Mouse (Mus musculus): ENCODE measurements around the gene Syt12. TPM values are rescaled to one million over a fixed set of nuclear protein-coding genes. Genes with fewer than 3 reads are reported as not detected.
A peak's percentile ranks its signal among the peaks of the same experiment; 100 is the strongest.

The Syt12 gene
- polyA plus RNA-seq, 1 experiment = not detected

GRCm38 (mm10) chr19:4502701-4503100, 25.5 kb upstream of the Syt12 start:
- Histone ChIP-seq H3K27me3 (ENCODE audit: control insufficient read depth, insufficient read depth, low read length, poor library complexity, severe bottlenecking) (no peaks in the 10 kb centered on the region), H3K27ac (ENCODE audit: insufficient read depth, low read length) (no peak overlapping the region), H3K9me3 (replicated peaks; ENCODE audit: control insufficient read depth, insufficient read depth, low read length, poor library complexity, severe bottlenecking) (no peaks in the 10 kb centered on the region), H3K9ac (ENCODE audit: low read depth, poor library complexity, severe bottlenecking) (no peak overlapping the region), H3K4me1 (ENCODE audit: control insufficient read depth, insufficient read depth, low read length) (no peaks in the 10 kb centered on the region), H3K4me3 (ENCODE audit: low read depth, low read length) (no peak overlapping the region), H3K36me3 (ENCODE audit: control insufficient read depth, insufficient read depth, low read length, poor library complexity, severe bottlenecking) (no peaks in the 10 kb centered on the region)
- TF ChIP-seq EP300 (IDR thresholded peaks at IDR 0.05; ENCODE audit: insufficient read depth, low read depth, low read length) = no peak
- TF ChIP-seq CTCF (IDR thresholded peaks at IDR 0.05; ENCODE audit: low read depth, low read length) = no peak
- TF ChIP-seq POLR2A (IDR thresholded peaks at IDR 0.05; ENCODE audit: insufficient read depth, low read length) = no peak

GRCm38 (mm10) chr19:4498062-4498933, 21.1 kb upstream of the Syt12 start, which contains the start of gene 2010003K11Rik:
TSS of gene 2010003K11Rik (minus strand) at chr19:4498583.
- Histone ChIP-seq H3K9ac (ENCODE audit: low read depth, poor library complexity, severe bottlenecking) (no peak within 1 kb of the TSS), H3K4me1 (ENCODE audit: control insufficient read depth, insufficient read depth, low read length) (no peaks in the 10 kb centered on the region), H3K36me3 (ENCODE audit: control insufficient read depth, insufficient read depth, low read length, poor library complexity, severe bottlenecking) (no peaks in the 10 kb centered on the region), H3K9me3 (replicated peaks; ENCODE audit: control insufficient read depth, insufficient read depth, low read length, poor library complexity, severe bottlenecking) (no peaks in the 10 kb centered on the region), H3K27me3 (ENCODE audit: control insufficient read depth, insufficient read depth, low read length, poor library complexity, severe bottlenecking) (no peaks in the 10 kb centered on the region), H3K27ac (ENCODE audit: insufficient read depth, low read length) (no peak within 1 kb of the TSS), H3K4me3 (ENCODE audit: low read depth, low read length) (no peak within 1 kb of the TSS)
- TF ChIP-seq CTCF (IDR thresholded peaks at IDR 0.05; ENCODE audit: low read depth, low read length) (no peak), POLR2A (IDR thresholded peaks at IDR 0.05; ENCODE audit: insufficient read depth, low read length) (no peak), EP300 (IDR thresholded peaks at IDR 0.05; ENCODE audit: insufficient read depth, low read depth, low read length) (no peak)

- H3K27ac ChIP-seq (ENCODE audit: insufficient read depth, low read length) = no peak overlapping the region
- no peaks in the 10 kb centered on the region for H3K9me3 ChIP-seq (replicated peaks; ENCODE audit: control insufficient read depth, insufficient read depth, low read length, poor library complexity, severe bottlenecking)
- no peak overlapping the region for H3K9ac ChIP-seq (ENCODE audit: low read depth, poor library complexity, severe bottlenecking)
Measured at GRCm38 (mm10) chr19:4497263-4497973, 20.2 kb upstream of the Syt12 start.

GRCm38 (mm10) chr19:4496535-4497262, 19.5 kb upstream of the Syt12 start:
- Histone ChIP-seq H3K27ac (ENCODE audit: insufficient read depth, low read length) (no peak overlapping the region), H3K36me3 (ENCODE audit: control insufficient read depth, insufficient read depth, low read length, poor library complexity, severe bottlenecking) (no peaks in the 10 kb centered on the region), H3K9ac (ENCODE audit: low read depth, poor library complexity, severe bottlenecking) (no peak overlapping the region), H3K27me3 (ENCODE audit: control insufficient read depth, insufficient read depth, low read length, poor library complexity, severe bottlenecking) (no peaks in the 10 kb centered on the region), H3K4me1 (ENCODE audit: control insufficient read depth, insufficient read depth, low read length) (no peaks in the 10 kb centered on the region), H3K4me3 (ENCODE audit: low read depth, low read length) (no peak overlapping the region), H3K9me3 (replicated peaks; ENCODE audit: control insufficient read depth, insufficient read depth, low read length, poor library complexity, severe bottlenecking) (no peaks in the 10 kb centered on the region)
- no peak for TF ChIP-seq POLR2A (IDR thresholded peaks at IDR 0.05; ENCODE audit: insufficient read depth, low read length)
- no peak for TF ChIP-seq EP300 (IDR thresholded peaks at IDR 0.05; ENCODE audit: insufficient read depth, low read depth, low read length)
- TF ChIP-seq CTCF (IDR thresholded peaks at IDR 0.05; ENCODE audit: low read depth, low read length) = no peak

More at GRCm38 (mm10) chr19:4497263-4497973, 20.2 kb upstream of the Syt12 start:
- no peaks in the 10 kb centered on the region for H3K36me3 ChIP-seq (ENCODE audit: control insufficient read depth, insufficient read depth, low read length, poor library complexity, severe bottlenecking)
- TF ChIP-seq POLR2A (IDR thresholded peaks at IDR 0.05; ENCODE audit: insufficient read depth, low read length) = no peak
- TF ChIP-seq CTCF (IDR thresholded peaks at IDR 0.05; ENCODE audit: low read depth, low read length) = peak; percentile 84
- no peaks in the 10 kb centered on the region for H3K27me3 ChIP-seq (ENCODE audit: control insufficient read depth, insufficient read depth, low read length, poor library complexity, severe bottlenecking)
- no peaks in the 10 kb centered on the region for H3K4me1 ChIP-seq (ENCODE audit: control insufficient read depth, insufficient read depth, low read length)
- no peak overlapping the region for H3K4me3 ChIP-seq (ENCODE audit: low read depth, low read length)

- H3K27me3 ChIP-seq (ENCODE audit: control insufficient read depth, insufficient read depth, low read length, poor library complexity, severe bottlenecking) = no peaks in the 10 kb centered on the region
- no peak for TF ChIP-seq CTCF (IDR thresholded peaks at IDR 0.05; ENCODE audit: low read depth, low read length)
- no peak for TF ChIP-seq EP300 (IDR thresholded peaks at IDR 0.05; ENCODE audit: insufficient read depth, low read depth, low read length)
- no peak for TF ChIP-seq POLR2A (IDR thresholded peaks at IDR 0.05; ENCODE audit: insufficient read depth, low read length)
- no peaks in the 10 kb centered on the region for H3K36me3 ChIP-seq (ENCODE audit: control insufficient read depth, insufficient read depth, low read length, poor library complexity, severe bottlenecking)
- H3K27ac ChIP-seq (ENCODE audit: insufficient read depth, low read length) = no peak overlapping the region
- H3K4me1 ChIP-seq (ENCODE audit: control insufficient read depth, insufficient read depth, low read length) = no peaks in the 10 kb centered on the region
- H3K4me3 ChIP-seq (ENCODE audit: low read depth, low read length) = no peak overlapping the region
- H3K9ac ChIP-seq (ENCODE audit: low read depth, poor library complexity, severe bottlenecking) = no peak overlapping the region
- H3K9me3 ChIP-seq (replicated peaks; ENCODE audit: control insufficient read depth, insufficient read depth, low read length, poor library complexity, severe bottlenecking) = no peaks in the 10 kb centered on the region
Measured at GRCm38 (mm10) chr19:4495814-4496213, 18.6 kb upstream of the Syt12 start.
